Mouse (Mus musculus): ENCODE data around the gene Sae1. TPM values are rescaled to one million over a fixed set of nuclear protein-coding genes. Genes with fewer than 3 reads are reported as not detected.
A peak's percentile ranks its signal among the peaks of the same experiment; 100 is the strongest.
"Not testable (repeated sequence)": the region's sequence is repeated elsewhere in the genome, so short reads cannot be mapped to it uniquely, and the experiment has no call there.

The Sae1 gene
- polyA plus RNA-seq, 1 experiment: 147 TPM

DNA sequence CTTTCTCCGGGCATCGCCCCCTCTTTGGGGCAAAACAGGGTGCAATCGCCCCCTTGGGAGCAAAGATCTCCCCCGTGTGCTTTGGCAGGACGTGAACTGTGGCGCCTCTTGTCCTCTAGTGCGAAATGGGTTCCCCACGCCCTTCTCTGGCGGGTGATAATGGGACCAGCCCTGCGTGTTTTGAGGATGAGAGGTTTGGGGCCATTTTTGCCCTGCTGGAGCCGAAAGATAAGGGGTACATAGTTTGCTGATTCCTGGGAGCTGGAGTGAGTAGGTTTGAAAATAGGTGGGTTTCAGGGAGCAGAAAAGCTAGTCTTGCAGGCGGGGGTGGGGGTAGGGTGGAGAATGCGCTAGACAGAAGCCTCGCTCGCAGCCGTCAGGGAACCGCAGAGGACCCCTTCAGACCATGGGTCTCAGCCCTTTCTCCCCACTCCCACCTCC is 14.4 kb upstream of the Sae1 start:
- TF ChIP-seq POLR2A (IDR thresholded peaks at IDR 0.05; ENCODE audit: borderline replicate concordance, extremely low read depth, insufficient read depth, insufficient read length, poor library complexity, severe bottlenecking): peak; percentile 7; the same call in 1 of the 2 replicates
- no peak for TF ChIP-seq CTCF (IDR thresholded peaks at IDR 0.05; ENCODE audit: borderline replicate concordance, extremely low read depth, insufficient read depth, insufficient read length)
- DNase-seq (ENCODE audit: low read depth): peak; percentile 72

DNA sequence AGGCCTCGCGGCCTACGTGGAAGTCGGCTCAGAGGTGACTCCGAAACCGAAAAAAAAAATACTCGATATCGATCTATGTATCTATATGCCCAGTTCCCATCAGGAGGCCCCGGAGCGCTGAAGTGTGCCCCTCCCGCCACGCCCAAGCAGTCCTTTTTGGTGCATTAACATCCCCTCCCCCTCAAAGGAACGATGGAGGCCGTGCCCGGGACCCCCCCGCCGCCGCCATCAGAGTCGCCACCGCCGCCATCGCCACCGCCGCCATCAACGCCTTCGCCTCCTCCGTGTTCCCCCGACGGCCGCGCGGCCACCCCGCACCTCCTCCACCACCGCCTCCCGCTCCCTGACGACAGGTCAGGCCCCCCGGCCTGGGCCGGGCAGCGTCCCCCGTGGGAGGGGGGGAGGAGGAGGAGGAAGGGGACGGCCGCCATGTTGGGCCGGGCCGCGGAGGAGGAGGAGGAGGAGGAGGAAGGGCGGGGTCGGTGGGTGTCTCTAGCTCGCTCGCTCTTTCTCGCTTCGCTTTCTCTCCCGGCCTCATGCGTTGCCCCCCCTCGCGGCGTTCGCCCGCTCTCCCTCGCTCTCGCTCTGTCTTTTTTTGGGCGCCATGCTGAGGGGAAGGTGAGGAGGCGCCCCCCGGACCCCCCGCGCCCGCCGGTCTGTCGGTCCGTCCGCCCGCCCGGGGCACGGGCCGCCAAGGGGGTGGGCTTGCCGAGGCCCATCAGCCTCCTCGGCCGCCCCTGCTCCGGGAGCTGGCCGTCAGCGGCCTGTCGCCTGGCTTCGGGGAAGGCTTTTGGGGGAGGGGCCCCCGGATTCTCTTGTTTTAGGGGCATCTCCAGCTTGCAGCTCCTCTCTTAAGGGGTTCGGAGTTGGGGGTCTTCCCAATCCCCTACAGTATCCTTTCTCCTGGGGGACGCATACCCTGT is 13.3 kb upstream of the Sae1 start, which contains the start of gene Zc3h4:
Gene Zc3h4, plus strand, starts transcription at position 222 of the 923 bp plus-strand sequence.
- peak; percentile 76 for TF ChIP-seq POLR2A (IDR thresholded peaks at IDR 0.05; ENCODE audit: borderline replicate concordance, extremely low read depth, insufficient read depth, insufficient read length, poor library complexity, severe bottlenecking)
- TF ChIP-seq CTCF (IDR thresholded peaks at IDR 0.05; ENCODE audit: borderline replicate concordance, extremely low read depth, insufficient read depth, insufficient read length): no peak
- DNase-seq (ENCODE audit: low read depth): peak; percentile 96

DNA sequence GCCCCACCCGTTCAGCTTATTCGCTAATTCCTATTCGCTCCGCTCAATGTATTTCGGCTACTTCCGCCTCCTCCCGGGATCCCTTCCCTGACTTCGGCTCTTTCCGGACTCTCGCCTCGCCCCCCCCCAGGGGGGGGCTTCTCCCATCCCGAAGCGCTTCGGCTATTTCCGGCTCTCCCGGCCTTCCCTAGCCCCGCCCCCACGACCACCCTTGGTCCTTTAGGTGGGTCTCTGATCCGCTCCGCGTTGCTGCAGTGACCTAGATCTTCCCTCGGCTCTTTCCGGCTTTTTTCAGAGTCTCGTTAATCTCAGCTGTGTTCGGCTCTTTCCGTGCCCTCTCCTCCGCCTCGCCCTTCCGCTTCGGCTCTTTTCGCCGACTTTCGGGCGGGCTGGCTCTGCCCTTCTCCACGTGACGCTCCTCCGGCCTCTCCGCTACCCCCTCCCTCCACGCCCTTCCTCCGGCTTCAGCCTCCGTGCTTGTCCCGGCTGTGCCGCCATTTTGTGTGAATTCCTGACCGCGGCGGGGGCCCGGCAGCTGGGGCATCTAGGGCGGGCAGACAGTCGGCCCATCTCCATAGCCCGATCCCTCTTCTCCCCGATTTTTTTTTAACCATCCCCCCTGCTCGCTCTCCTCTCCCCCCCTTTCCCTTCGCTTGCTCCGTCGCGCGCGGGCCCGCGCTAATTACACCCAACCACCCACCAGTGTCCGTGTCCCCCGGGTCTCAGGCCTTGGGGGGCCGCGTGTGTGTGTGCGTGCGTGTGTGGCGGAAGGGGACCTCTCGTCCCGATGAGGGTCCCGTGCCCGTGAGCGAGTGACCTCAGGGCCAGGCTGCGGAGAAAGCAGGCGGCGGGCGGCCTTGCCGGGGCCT is 12.4 kb upstream of the Sae1 start:
- DNase-seq (ENCODE audit: low read depth): peak; percentile 100
- TF ChIP-seq CTCF (IDR thresholded peaks at IDR 0.05; ENCODE audit: borderline replicate concordance, extremely low read depth, insufficient read depth, insufficient read length): no peak
- TF ChIP-seq POLR2A (IDR thresholded peaks at IDR 0.05; ENCODE audit: borderline replicate concordance, extremely low read depth, insufficient read depth, insufficient read length, poor library complexity, severe bottlenecking): peak; percentile 21; the same call in 1 of the 2 replicates

DNA sequence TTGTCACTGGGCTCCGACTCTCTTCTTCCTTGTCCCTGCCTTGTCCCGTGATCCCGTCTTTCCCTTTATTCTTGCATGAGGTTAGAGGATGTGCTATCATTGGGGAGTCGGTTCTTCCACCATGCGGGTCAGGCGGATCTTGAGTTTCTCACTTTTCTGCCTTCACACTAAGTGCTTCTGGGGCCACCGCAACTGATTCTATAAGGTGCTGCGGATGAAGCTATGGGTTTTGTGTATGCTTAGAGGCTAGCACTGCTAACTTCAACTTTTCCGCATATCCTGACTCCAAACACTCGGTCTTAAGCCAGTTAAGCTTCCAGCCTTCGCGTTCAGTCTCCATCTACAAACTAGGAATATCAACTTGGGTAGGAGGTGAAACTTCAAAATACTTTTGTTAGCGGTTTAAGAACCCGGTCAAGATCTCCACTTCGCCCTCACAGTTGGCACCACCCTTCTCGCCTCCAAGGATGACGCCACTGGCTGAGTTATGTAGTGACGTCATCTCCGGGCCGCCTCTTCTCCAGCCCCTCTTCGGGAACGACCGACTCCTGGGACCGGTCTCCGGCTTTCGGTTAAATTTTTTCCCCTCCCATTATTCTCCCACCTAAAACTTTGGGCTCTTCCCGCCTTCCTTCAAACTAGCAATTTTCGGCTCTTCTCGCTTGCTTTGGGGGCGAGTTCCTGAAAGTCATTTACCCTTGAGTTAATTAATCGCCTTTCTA is 11.7 kb upstream of the Sae1 start:
- peak; percentile 96 for DNase-seq (ENCODE audit: low read depth)
- TF ChIP-seq POLR2A (IDR thresholded peaks at IDR 0.05; ENCODE audit: borderline replicate concordance, extremely low read depth, insufficient read depth, insufficient read length, poor library complexity, severe bottlenecking) (peak; percentile 13; the same call in 1 of the 2 replicates), CTCF (IDR thresholded peaks at IDR 0.05; ENCODE audit: borderline replicate concordance, extremely low read depth, insufficient read depth, insufficient read length) (no peak)

DNA sequence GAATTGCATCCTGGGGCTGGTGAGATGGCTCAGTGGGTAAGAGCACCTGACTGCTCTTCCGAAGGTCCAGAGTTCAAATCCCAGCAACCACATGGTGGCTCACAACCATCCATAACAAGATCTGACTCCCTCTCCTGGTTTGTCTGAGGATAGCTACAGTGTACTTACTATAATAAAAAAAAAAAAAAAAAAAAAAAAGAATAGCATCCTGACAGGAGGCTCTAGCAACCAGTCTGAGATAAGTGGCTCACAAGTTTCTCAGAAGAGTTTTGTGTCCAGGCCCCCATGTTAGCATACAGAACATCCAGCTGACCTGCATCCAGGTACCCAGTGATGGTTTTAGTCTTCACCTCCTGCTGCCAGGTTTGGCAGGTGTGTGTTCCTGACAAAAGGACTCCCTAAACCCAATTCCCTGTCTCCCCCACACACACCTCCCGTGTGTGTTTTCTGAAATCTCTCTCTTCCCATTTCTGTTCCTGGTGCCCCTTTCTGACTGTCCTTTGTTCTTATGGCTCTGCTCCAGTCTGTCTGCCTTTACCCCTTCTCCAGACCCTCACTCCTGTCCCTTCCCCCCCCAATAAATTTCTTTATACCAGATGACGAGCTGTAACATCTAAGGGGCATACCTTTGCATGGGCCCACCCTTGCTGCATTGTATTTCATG is 10.9 kb upstream of the Sae1 start:
- no peak for DNase-seq (ENCODE audit: low read depth)
- no peak for TF ChIP-seq POLR2A (IDR thresholded peaks at IDR 0.05; ENCODE audit: borderline replicate concordance, extremely low read depth, insufficient read depth, insufficient read length, poor library complexity, severe bottlenecking)
- TF ChIP-seq CTCF (IDR thresholded peaks at IDR 0.05; ENCODE audit: borderline replicate concordance, extremely low read depth, insufficient read depth, insufficient read length): no peak

DNA sequence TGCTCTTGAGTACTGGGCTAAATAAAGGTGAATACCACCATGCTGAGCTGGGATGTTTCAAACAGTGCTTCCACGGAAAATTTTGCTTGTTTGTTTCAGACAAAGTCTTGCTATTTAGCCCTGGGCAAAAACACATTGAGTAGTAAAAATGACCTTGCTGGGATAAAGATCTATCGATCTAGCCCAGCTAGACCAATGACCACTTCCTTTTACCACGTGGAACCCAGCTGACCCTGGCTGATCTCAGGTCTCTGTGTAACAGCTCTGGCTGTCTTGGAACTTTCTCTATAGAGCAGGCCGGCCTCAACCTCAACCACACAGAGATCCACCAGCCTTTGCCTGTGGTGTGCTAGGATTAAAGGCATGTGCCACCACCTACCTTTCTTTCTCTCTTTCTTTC is 9.9 kb upstream of the Sae1 start:
- no peak for TF ChIP-seq POLR2A (IDR thresholded peaks at IDR 0.05; ENCODE audit: borderline replicate concordance, extremely low read depth, insufficient read depth, insufficient read length, poor library complexity, severe bottlenecking)
- no peak for TF ChIP-seq CTCF (IDR thresholded peaks at IDR 0.05; ENCODE audit: borderline replicate concordance, extremely low read depth, insufficient read depth, insufficient read length)
- no peak for DNase-seq (ENCODE audit: low read depth)

DNA sequence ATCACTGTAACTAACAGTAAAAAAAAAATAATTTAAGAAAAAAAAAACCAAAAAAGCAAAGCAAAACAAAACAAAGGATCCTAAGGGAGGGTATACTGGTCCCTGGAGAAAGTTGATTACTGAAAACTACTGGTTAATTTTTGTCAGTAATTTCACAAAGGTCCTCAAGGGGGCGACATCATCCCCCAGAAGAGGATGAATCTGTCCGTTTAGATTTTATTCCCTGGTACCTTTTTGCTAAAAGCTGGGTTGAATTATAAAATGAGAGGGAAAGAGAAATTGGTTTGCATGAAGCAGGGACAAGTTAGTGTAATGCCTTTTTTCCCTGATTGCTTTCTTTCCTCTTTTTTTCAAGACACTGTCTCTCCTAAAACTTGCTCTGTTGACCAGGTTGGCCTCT is 8.3 kb upstream of the Sae1 start:
- TF ChIP-seq POLR2A (IDR thresholded peaks at IDR 0.05; ENCODE audit: borderline replicate concordance, extremely low read depth, insufficient read depth, insufficient read length, poor library complexity, severe bottlenecking) (no peak), CTCF (IDR thresholded peaks at IDR 0.05; ENCODE audit: borderline replicate concordance, extremely low read depth, insufficient read depth, insufficient read length) (peak; percentile 43; the same call in 1 of the 2 replicates)
- peak; percentile 74 for DNase-seq (ENCODE audit: low read depth)

DNA sequence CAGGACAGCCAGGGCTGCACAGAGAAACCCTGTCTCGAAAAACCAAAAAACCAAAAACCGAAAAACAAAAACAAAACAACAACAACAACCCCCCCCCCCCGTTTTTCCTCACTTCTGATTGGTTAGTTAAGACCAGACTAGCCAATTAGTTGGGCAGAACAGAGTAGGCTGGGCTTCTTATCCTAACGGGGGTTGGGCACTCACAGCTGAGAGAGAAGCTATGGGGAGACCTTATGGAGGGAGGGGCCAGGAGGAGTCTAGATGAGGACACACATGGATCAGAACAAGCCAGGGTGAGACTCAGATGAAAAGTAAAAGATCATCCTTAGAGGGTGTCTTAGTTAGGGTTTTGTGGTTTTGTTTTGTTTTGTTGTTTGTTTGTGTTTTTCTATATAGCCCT is 5.3 kb upstream of the Sae1 start:
- TF ChIP-seq POLR2A (IDR thresholded peaks at IDR 0.05; ENCODE audit: borderline replicate concordance, extremely low read depth, insufficient read depth, insufficient read length, poor library complexity, severe bottlenecking): no peak
- TF ChIP-seq CTCF (IDR thresholded peaks at IDR 0.05; ENCODE audit: borderline replicate concordance, extremely low read depth, insufficient read depth, insufficient read length): no peak
- DNase-seq (ENCODE audit: low read depth): no peak

DNA sequence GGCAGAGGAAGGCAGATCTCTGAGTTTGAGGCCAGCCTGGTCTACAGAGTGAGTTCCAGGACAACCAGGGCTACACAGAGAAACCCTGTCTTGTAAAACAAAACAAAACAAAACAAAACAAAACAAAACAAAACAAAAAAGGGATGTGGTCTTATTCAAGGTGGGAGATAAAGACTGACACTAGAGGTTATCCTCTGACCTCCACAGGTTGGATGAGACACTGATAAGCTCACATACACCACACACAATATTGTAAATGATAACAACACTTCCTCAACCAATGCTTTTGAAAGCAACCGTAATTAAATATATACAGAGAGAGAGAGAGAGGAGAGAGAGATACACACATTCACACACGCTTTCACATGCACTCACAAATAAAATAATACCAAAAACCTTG is 2.3 kb upstream of the Sae1 start:
- DNase-seq (ENCODE audit: low read depth): not testable (repeated sequence)

DNA sequence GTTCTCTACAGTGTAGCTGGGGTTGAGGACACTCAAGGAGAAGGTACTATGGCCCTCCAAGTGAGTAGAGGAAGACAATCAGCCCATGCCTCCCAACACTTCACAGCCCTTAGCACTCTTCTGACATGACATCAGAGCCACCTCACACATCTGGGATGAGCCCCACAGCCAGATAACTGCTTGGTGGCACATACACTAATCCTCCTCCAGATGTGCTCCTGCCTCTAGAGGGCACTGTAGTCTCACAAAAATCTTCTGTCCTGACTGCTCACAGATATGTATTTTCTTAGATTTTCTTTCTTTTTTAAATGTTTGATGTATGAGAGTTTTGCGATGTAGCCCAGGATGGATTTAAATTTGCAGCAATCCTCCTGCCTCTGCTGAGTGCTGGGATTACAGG is 11.1 kb downstream of the Sae1 start:
- peak; percentile 40 for DNase-seq (ENCODE audit: low read depth)
- peak; percentile 47; the same call in 1 of the 2 replicates for TF ChIP-seq CTCF (IDR thresholded peaks at IDR 0.05; ENCODE audit: borderline replicate concordance, extremely low read depth, insufficient read depth, insufficient read length)
- no peak for TF ChIP-seq POLR2A (IDR thresholded peaks at IDR 0.05; ENCODE audit: borderline replicate concordance, extremely low read depth, insufficient read depth, insufficient read length, poor library complexity, severe bottlenecking)

Measured in brain, embryonic 14.5 days (tissue).